Mouse (Mus musculus): ENCODE measurements around the gene Dhx35. TPM values are rescaled to one million over a fixed set of nuclear protein-coding genes. Genes with fewer than 3 reads are reported as not detected.

Dhx35 gene
- total and polyA plus RNA-seq, 2 experiments from 2014 or later, result 13.4 to 30.7 TPM

- H3K36me3 ChIP-seq (replicated peaks; ENCODE audit: control insufficient read depth, insufficient read depth, low read length), result peaks cover 34% of the 10 kb centered on the region
- H3K4me3 ChIP-seq (ENCODE audit: low read depth, low read length), result no peak overlapping the region
- H3K4me2 ChIP-seq (ENCODE audit: low read depth, low read length), result no peak overlapping the region
- 91% methylated on average over 8 of the region's 8 CpGs for WGBS
- no peaks in the 10 kb centered on the region for H3K27me3 ChIP-seq (ENCODE audit: control insufficient read depth, insufficient read depth, low read length)
- H3K4me1 ChIP-seq (ENCODE audit: control insufficient read depth, insufficient read depth), result no peaks in the 10 kb centered on the region
- no peak for DNase-seq (ENCODE audit: low spot score)
- H3K9ac ChIP-seq (replicated peaks; ENCODE audit: low read depth, low read length), result no peak overlapping the region
- no peak for ATAC-seq (ENCODE audit: insufficient read depth, low read depth)
- no peak overlapping the region for H3K27ac ChIP-seq (ENCODE audit: low read depth)
- no peak for TF ChIP-seq CTCF (IDR thresholded peaks at IDR 0.05; ENCODE audit: low read depth)
- TF ChIP-seq EP300 (IDR thresholded peaks at IDR 0.05; ENCODE audit: low read depth), result no peak
- no peaks in the 10 kb centered on the region for H3K9me3 ChIP-seq (replicated peaks; ENCODE audit: control insufficient read depth, low read length)
Observed at GRCm38 (mm10) chr2:158800788-158801187, 6.2 kb downstream of the Dhx35 start.

DNA sequence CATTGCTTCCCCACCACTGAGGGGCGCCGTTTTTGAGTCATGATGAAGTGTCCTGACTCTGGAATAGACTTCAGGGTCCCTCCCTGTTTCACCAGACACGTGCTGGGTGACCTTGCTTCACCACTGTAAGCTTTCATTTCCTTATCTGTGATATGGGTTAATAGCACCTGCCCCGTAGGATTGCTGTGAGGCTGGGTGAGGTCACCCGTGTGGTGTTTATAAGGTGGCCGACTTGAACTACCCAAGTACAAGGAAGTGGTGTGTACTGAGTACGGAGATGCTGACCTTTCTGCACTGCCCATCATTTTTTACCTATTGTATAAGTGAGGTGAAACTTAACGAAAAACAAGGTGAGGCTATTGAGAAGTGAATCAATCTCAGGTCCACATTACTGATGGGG is 9.0 kb downstream of the Dhx35 start:
- no peak for ATAC-seq (ENCODE audit: insufficient read depth, low read depth)
- TF ChIP-seq EP300 (IDR thresholded peaks at IDR 0.05; ENCODE audit: low read depth) (no peak), CTCF (IDR thresholded peaks at IDR 0.05; ENCODE audit: low read depth) (no peak)
- no peak for DNase-seq (ENCODE audit: low spot score)
- Histone ChIP-seq H3K27ac (ENCODE audit: low read depth) (no peak overlapping the region), H3K4me2 (ENCODE audit: low read depth, low read length) (no peak overlapping the region), H3K4me3 (ENCODE audit: low read depth, low read length) (no peak overlapping the region), H3K9ac (replicated peaks; ENCODE audit: low read depth, low read length) (no peak overlapping the region), H3K36me3 (replicated peaks; ENCODE audit: control insufficient read depth, insufficient read depth, low read length) (peaks cover 55% of the 10 kb centered on the region), H3K27me3 (ENCODE audit: control insufficient read depth, insufficient read depth, low read length) (no peaks in the 10 kb centered on the region), H3K9me3 (replicated peaks; ENCODE audit: control insufficient read depth, low read length) (no peaks in the 10 kb centered on the region), H3K4me1 (ENCODE audit: control insufficient read depth, insufficient read depth) (no peaks in the 10 kb centered on the region)
- 83% methylated on average over 8 of the region's 8 CpGs for WGBS

DNA sequence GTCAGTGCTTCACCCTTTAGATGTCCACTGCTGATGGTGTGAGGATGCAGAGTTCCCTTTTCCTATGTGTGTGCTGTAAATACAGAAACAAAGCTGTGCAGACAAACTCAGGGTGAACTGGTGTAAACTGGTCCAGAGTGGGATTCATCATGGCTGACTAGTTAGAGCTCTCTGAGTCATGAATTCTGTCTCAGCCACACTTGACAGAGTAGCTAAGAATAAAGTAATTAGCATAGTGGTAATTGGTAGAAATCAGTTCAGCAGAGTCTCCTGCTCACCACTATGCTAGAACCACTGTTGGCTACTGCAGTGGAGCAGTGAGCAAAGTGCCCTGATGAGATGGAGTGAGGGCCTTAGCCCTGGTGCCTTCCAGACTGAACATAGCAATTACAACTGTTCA is 21.1 kb downstream of the Dhx35 start:
- Histone ChIP-seq H3K9ac (replicated peaks; ENCODE audit: low read depth, low read length) (no peak overlapping the region), H3K9me3 (replicated peaks; ENCODE audit: control insufficient read depth, low read length) (no peaks in the 10 kb centered on the region), H3K27me3 (ENCODE audit: control insufficient read depth, insufficient read depth, low read length) (no peaks in the 10 kb centered on the region), H3K4me2 (ENCODE audit: low read depth, low read length) (no peak overlapping the region), H3K27ac (ENCODE audit: low read depth) (no peak overlapping the region), H3K4me3 (ENCODE audit: low read depth, low read length) (no peak overlapping the region), H3K36me3 (replicated peaks; ENCODE audit: control insufficient read depth, insufficient read depth, low read length) (peaks cover 62% of the 10 kb centered on the region), H3K4me1 (ENCODE audit: control insufficient read depth, insufficient read depth) (no peaks in the 10 kb centered on the region)
- no peak for TF ChIP-seq CTCF (IDR thresholded peaks at IDR 0.05; ENCODE audit: low read depth)
- TF ChIP-seq EP300 (IDR thresholded peaks at IDR 0.05; ENCODE audit: low read depth), result no peak
- ATAC-seq (ENCODE audit: insufficient read depth, low read depth), result no peak
- no peak for DNase-seq (ENCODE audit: low spot score)

DNA sequence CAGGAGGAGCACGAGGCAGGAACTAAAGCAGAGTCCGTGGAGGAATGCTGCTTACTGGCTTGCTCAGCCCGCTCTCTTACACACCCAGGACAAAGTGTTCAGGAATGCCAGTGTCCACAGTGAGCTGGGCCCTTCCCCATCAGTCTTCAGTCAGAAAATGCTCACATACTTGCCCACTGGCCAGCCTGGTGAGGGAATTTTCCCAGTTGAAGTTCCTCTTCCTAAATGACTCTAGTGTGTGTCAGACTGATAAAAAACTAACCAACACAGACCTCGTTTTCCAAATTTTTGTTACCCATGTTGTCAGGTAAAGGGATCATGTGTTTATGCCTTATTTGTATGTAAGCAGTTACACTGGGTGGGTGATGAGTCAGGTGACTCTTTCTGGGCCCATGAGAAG is 21.6 kb downstream of the Dhx35 start:
- no peak for DNase-seq (ENCODE audit: low spot score)
- Histone ChIP-seq H3K4me1 (ENCODE audit: control insufficient read depth, insufficient read depth) (no peaks in the 10 kb centered on the region), H3K4me3 (ENCODE audit: low read depth, low read length) (no peak overlapping the region), H3K36me3 (replicated peaks; ENCODE audit: control insufficient read depth, insufficient read depth, low read length) (peaks cover 62% of the 10 kb centered on the region), H3K9ac (replicated peaks; ENCODE audit: low read depth, low read length) (no peak overlapping the region), H3K9me3 (replicated peaks; ENCODE audit: control insufficient read depth, low read length) (no peaks in the 10 kb centered on the region), H3K27ac (ENCODE audit: low read depth) (no peak overlapping the region), H3K4me2 (ENCODE audit: low read depth, low read length) (no peak overlapping the region), H3K27me3 (ENCODE audit: control insufficient read depth, insufficient read depth, low read length) (no peaks in the 10 kb centered on the region)
- 89% methylated on average over 4 of the region's 4 CpGs for WGBS
- TF ChIP-seq EP300 (IDR thresholded peaks at IDR 0.05; ENCODE audit: low read depth), result no peak
- no peak for TF ChIP-seq CTCF (IDR thresholded peaks at IDR 0.05; ENCODE audit: low read depth)
- ATAC-seq (ENCODE audit: insufficient read depth, low read depth), result no peak

DNA sequence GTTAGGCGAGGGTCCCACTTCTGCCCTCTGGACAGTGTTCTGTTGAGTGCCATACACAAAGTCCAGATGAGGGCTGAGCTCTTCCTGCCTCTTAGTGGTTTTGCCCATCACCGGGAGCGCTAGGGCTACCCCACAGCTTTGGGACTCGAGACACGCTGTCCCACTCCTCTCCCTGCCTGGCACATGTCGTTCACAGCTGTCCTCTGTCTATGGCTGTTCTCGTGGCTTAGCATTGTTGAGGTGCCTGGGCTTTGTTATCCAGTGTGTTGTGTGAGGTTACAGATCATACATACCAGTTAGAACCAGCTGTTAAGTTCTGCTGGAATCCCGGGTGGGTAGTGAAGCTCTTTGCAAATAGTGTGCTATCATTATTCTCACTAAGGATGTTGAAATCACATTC is 23.1 kb downstream of the Dhx35 start:
- TF ChIP-seq CTCF (IDR thresholded peaks at IDR 0.05; ENCODE audit: low read depth) (no peak), EP300 (IDR thresholded peaks at IDR 0.05; ENCODE audit: low read depth) (no peak)
- H3K4me1 ChIP-seq (ENCODE audit: control insufficient read depth, insufficient read depth), result no peaks in the 10 kb centered on the region
- WGBS, result 70% methylated on average over 8 of the region's 8 CpGs
- DNase-seq (ENCODE audit: low spot score), result no peak
- no peak overlapping the region for H3K4me2 ChIP-seq (ENCODE audit: low read depth, low read length)
- no peak for ATAC-seq (ENCODE audit: insufficient read depth, low read depth)
- no peaks in the 10 kb centered on the region for H3K9me3 ChIP-seq (replicated peaks; ENCODE audit: control insufficient read depth, low read length)
- no peaks in the 10 kb centered on the region for H3K27me3 ChIP-seq (ENCODE audit: control insufficient read depth, insufficient read depth, low read length)
- no peak overlapping the region for H3K4me3 ChIP-seq (ENCODE audit: low read depth, low read length)
- peaks cover 66% of the 10 kb centered on the region for H3K36me3 ChIP-seq (replicated peaks; ENCODE audit: control insufficient read depth, insufficient read depth, low read length)
- no peak overlapping the region for H3K9ac ChIP-seq (replicated peaks; ENCODE audit: low read depth, low read length)
- H3K27ac ChIP-seq (ENCODE audit: low read depth), result no peak overlapping the region

DNA sequence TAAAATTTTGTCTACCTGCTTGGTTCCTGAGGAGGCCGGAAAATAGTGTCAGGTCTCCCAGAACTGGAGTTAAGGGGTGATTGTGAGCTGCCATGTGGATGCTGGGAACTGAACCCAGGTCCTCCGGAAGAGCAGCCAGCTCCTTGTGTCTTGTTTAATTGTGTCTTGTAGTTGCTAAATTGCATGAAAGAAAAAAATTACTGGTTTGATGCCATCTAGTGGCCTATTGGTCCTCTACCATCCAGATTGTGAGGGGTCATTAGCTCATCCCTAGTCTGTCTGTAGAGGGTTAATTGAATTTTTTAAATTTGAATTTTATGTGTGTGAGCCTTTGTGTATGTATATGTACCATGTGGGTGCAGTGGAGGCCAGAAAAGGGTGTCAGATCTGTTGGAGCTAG is 33.5 kb downstream of the Dhx35 start:
- H3K9me3 ChIP-seq (replicated peaks; ENCODE audit: control insufficient read depth, low read length), result no peaks in the 10 kb centered on the region
- peaks cover 68% of the 10 kb centered on the region for H3K36me3 ChIP-seq (replicated peaks; ENCODE audit: control insufficient read depth, insufficient read depth, low read length)
- H3K27ac ChIP-seq (ENCODE audit: low read depth), result no peak overlapping the region
- no peaks in the 10 kb centered on the region for H3K4me1 ChIP-seq (ENCODE audit: control insufficient read depth, insufficient read depth)
- ATAC-seq (ENCODE audit: insufficient read depth, low read depth), result no peak
- WGBS, result 89% methylated on average over 2 of the region's 2 CpGs
- no peak for DNase-seq (ENCODE audit: low spot score)
- H3K27me3 ChIP-seq (ENCODE audit: control insufficient read depth, insufficient read depth, low read length), result no peaks in the 10 kb centered on the region
- H3K9ac ChIP-seq (replicated peaks; ENCODE audit: low read depth, low read length), result no peak overlapping the region
- H3K4me3 ChIP-seq (ENCODE audit: low read depth, low read length), result no peak overlapping the region
- H3K4me2 ChIP-seq (ENCODE audit: low read depth, low read length), result no peak overlapping the region
- TF ChIP-seq EP300 (IDR thresholded peaks at IDR 0.05; ENCODE audit: low read depth) (no peak), CTCF (IDR thresholded peaks at IDR 0.05; ENCODE audit: low read depth) (no peak)

Data from heart, postnatal 0 days (tissue).